Mouse (Mus musculus) layer of hippocampus, postnatal 10 days (tissue): ENCODE results near the gene Grcc10. TPM values are rescaled to one million over a fixed set of nuclear protein-coding genes. Genes with fewer than 3 reads are reported as not detected.

ENCODE experiments used
- DNase-seq, 2 experiments: peaks; one replicate each; pipeline ENCODE4 v3.0.0; 2021; ENCODE audit warnings: low spot score in 2 of 2
- long read RNA-seq: library from polyadenylated mRNA; stranded (forward); transcript quantifications from one replicate; pipeline ENCODE4 v2.0.0, GENCODE M21; 2023
- total RNA-seq, 2 experiments: library from RNA; stranded (reverse); gene quantifications; 2 replicates each; pipeline ENCODE4 v1.2.3; 2021

Grcc10 gene
- total RNA-seq: 100 to 1,000 TPM; 329 to 345 TPM
- long read RNA-seq, transcript Grcc10-201 (3 exons, 863 nt): major isoform, 281 of 311 reads
- long read RNA-seq, partial matches to known transcripts: 0 of 311 reads
- long read RNA-seq, other reads (novel, unspliced or antisense): 25 of 311 reads

GRCm38 (mm10) chr6:124740888-124741761 is at the start of gene Grcc10:
Gene Grcc10 (minus strand): TSS chr6:124741374.
- DNase-seq: peak; percentile 90

GRCm38 (mm10) chr6:124790121-124790520 is 48.9 kb upstream of the Grcc10 start:
- no peak for DNase-seq

- DNase-seq: no peak
Observed at GRCm38 (mm10) chr6:124789519-124789918, 48.3 kb upstream of the Grcc10 start.

GRCm38 (mm10) chr6:124787722-124788121 is 46.5 kb upstream of the Grcc10 start:
- no peak for DNase-seq

DNA sequence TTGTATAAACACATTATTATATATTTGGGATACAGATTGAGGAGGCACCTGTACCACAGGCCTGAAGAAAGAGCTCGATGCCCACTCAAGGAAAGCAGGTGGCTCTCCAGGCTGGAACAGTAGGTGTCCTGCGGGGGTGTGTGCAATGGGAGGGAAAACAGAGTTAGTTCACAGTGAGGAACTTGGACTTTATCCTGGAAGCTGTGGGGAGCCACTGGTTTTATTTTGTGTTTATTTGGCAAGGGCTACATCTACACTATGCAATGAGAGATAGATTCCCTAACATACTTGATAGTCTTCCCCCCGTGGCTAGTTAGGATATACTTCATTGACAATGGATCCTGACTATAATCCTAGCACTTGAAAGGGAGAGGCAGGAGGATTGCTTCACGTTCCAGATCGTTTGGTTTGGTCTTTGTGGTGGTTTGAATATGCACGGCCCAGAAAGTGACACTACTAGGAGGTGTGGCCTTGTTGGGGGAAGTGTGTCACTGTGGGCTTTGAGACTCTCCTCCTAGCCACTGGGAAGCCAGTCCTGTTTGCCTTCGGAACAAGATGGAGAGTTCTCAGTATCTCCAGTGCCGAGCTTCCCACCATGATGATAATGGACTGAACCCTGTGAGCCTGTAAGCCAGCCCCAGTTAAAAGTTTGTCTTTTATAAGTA is 45.7 kb upstream of the Grcc10 start:
- no peak for DNase-seq

- DNase-seq: no peak
Observed at GRCm38 (mm10) chr6:124782436-124782835, 41.3 kb upstream of the Grcc10 start.

DNA sequence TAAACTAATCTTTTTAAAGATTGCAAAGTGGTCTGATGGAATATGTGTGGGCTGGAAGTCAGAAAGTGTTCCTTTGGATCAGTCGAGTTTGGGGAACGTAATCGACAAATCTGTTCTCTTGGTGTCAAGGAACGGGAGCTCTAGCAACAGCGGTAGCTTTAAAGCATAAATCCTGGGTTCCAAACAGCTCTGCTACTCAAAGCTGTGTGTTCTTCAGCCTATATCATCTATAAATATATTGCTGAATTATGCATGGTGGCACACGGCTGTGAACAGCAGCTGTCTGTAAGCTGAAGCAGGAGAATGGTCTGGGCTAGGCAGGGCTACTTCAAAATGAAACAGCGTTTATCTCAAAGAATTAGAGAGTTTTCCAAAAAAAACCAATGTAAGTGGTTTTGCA is 39.7 kb upstream of the Grcc10 start:
- no peak for DNase-seq

GRCm38 (mm10) chr6:124779984-124780416 is 38.8 kb upstream of the Grcc10 start:
- no peak for DNase-seq

GRCm38 (mm10) chr6:124779222-124779983 is 38.2 kb upstream of the Grcc10 start, which contains the start of gene Lrrc23:
Gene Lrrc23 (minus strand): TSS chr6:124779727.
- DNase-seq: peak in 1 of 2 experiments; percentile 47

- DNase-seq: no peak
Observed at GRCm38 (mm10) chr6:124770511-124770910, 29.3 kb upstream of the Grcc10 start.

DNA sequence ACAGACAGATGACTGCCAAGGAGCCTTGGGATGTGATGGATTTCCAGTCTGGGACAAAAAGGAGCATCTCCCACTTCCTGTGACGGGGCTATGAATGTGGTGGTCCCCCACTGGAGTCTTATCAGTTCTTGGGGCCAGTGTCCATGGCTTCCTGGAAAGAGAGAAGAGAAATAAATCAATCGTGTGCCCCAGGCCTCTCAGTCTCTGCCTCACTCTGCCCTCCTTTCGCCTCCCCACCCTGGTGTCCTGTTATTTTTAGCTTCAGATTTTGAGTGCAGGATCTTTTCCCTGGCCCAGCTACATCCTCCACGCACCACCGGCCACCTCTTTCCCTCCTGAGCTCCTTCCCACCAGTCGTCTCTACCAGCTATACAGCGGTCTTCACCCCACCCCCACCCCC is 28.8 kb upstream of the Grcc10 start:
- no peak for DNase-seq

DNA sequence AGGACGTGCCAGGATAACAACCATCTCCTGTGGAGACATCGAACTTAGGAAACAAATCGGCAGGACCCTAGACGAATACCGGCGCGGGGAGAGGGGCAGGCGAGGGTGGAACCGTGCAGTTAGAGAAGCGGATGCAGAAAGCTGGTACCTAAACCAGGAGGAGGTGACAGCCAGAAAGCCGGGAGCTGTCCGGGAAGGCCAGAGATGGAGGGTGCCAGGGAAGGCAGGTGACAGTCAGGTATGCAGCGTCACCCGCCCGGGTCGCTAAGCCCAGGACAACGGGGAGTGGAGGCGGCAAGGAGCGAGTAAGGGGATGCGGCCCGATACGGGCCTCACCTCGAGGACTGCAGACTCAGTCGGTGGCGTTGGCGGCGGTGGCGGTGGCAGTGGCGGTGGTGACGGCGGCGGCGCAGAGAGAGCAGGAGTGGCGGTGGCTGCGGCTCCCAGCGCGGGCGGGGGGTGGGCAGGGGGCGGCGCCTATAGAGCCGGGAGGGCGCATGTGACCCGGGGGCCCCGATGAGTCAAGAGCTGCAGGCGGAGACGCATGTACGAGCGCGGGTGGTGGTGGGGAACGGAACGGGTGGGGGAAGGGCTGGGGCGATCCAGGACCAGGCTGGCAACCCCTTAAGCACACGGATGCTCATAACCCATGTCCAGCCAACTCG is 28.1 kb upstream of the Grcc10 start, which contains the start of gene Eno2:
TSS of gene Eno2 (minus strand) at position 573 of the 665 bp plus-strand sequence.
- DNase-seq: peak; percentile 66 to 77

DNA sequence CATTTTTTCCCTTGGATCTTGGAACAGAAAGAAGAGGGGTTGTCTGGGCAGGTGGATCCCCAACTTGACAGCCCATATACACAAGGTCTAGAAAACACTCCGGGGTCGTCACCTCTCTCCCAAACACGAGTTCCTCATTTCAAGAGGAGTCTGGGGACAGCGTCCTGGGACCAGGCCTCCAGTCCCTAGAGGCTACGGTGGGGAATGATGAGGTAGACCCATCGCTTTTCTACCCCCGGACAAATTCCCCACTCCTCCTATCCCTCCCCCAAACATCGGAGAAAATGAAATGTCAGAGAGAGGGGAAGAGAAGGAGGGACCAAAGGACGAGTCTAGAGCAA is 27.5 kb upstream of the Grcc10 start:
- no peak for DNase-seq

DNA sequence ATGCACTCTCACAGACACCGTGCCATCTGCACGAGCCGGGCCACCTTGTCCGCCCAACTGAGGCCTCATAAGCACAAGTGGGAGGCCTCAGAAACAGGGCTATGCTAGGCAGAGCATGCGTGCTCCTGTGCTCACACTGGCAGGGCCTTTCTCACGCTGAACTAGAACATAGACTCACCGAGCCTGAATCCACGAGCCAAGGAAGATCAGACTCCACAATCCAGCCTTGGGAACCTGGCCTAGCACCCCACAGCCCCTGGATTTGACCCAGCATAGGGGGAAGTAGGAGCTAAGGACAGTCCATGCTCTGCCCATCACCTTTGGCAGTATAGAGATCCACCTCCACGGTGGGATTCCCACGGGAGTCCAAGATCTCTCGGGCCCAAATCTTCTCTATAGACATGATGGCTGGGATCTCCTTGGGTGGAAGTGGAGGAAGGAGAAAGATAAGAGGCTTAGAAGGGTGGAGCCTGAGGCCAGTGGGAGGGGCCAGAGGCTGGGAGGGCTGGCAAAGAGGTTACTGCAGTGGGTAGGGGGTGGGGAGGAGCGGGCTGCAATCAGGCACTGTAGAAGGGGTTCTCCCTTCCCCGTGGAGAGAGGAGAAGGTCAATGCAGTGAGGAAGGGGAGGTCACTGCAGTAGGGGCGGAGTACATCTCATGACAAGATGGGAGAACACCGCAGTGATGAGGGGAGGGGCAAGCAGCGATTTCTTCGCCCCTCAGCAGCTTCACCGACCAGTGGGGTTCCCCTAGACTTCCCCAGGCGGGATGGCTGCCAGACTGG is 26.9 kb upstream of the Grcc10 start:
- peak; percentile 56 to 66 for DNase-seq

GRCm38 (mm10) chr6:124767536-124767919 is 26.4 kb upstream of the Grcc10 start:
- no peak for DNase-seq

- no peak for DNase-seq
Observed at GRCm38 (mm10) chr6:124765951-124766350, 24.8 kb upstream of the Grcc10 start.

- DNase-seq: peak; percentile 83 to 85
Observed at GRCm38 (mm10) chr6:124759259-124759658, 18.1 kb upstream of the Grcc10 start.

DNA sequence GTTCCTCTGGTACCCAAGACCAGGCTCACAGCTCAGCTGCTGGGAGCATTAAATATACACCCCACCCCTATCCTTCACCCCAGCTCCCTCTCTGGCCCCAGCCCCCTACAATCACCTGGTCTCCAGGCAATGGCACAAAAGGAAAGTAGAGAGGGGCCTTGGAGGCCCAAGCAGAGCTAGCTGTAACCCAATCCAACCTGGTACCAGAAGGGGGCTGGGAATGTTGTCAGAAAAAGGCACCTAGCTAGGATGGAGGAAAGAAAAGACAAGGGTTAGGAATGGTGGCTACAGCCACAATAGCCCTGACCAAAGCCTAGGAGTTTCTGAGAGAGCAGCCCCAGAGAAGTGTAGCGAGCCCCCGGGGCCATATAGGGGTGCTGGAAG is 17.7 kb upstream of the Grcc10 start:
- no peak for DNase-seq

DNA sequence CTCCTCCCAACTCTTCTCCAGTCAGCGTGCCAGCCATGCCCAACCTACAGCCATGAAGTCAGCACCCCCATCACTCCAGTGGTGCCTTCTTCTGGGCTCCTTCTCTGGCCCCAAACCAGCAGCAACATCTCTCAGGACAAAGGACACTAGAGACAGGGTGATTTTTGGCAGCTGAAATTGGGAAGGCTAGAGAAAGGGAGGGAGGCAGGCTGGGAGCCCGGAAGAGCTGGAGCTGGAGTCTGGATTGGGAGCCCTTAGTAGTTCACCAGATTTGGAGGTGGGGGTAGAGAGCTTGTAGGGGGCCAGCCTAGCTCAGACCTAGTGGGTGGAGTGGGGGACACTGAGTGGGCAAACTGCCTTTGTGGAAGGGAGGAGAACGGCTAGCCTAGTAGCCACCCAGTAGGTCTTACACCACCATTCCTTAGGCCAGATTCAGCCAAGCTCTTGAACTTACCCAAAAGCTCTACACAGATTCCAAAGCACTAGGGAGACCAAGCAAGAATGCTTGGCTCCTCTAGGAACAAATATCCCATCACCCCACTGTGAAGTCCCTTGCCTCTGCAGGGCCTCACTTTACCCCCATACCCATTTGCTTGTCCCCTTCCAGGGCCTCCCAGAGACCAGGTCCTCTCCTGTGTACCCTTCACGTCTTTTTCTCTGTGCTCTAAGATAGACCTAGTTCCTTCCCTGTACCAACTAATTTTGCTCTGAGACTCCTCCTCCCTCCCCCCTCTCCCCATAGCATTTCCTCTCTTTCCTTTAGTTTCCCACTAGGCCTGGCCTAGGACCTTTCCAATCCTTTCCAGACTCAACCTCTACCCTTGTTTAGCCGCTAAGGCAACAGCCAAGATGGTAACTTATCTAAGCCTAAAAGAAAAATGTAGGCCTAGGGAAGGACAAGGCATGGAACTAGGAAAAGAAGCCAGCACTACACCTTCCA is 17.0 kb upstream of the Grcc10 start:
- DNase-seq: peak; percentile 64 to 76
